Mouse (Mus musculus) ES-E14 (cell line): Measurements from ENCODE around the gene Kif5c.

Experiments
- CHD2 ChIP-seq: IDR thresholded peaks from 2 replicates; pipeline ENCODE4 v1.6.1; 2014; ENCODE audit warnings: mild to moderate bottlenecking, low read depth, low read length, inconsistent platforms
- MAFK ChIP-seq: IDR thresholded peaks from 2 replicates; pipeline ENCODE4 v1.6.1; 2014; ENCODE audit warnings: mild to moderate bottlenecking, low read depth, low read length, inconsistent platforms; ENCODE audit not compliant: insufficient read depth
- ZC3H11A ChIP-seq: IDR thresholded peaks from 2 replicates; pipeline ENCODE4 v1.6.1; 2012; ENCODE audit warnings: low read depth, mild to moderate bottlenecking, inconsistent platforms, low read length, borderline replicate concordance

- no peak for TF ChIP-seq CHD2
- TF ChIP-seq ZC3H11A = no peak
- TF ChIP-seq MAFK = no peak
Measured at GRCm38 (mm10) chr2:49712336-49712887, 93.3 kb downstream of the Kif5c start.
